Mouse (Mus musculus) neural tube, embryonic 10.5 days (tissue): ENCODE data around the gene Igfbp6.
A peak's percentile ranks its signal among the peaks of the same experiment; 100 is the strongest.
"Not testable (repeated sequence)": the region's sequence is repeated elsewhere in the genome, so short reads cannot be mapped to it uniquely, and the experiment has no call there.

Experiments
- DNase-seq: peaks from one replicate; pipeline ENCODE4 v3.0.0-alpha.2; 2017; ENCODE audit warnings: low spot score; ENCODE audit errors: extremely low spot score

Gene Igfbp6

DNA sequence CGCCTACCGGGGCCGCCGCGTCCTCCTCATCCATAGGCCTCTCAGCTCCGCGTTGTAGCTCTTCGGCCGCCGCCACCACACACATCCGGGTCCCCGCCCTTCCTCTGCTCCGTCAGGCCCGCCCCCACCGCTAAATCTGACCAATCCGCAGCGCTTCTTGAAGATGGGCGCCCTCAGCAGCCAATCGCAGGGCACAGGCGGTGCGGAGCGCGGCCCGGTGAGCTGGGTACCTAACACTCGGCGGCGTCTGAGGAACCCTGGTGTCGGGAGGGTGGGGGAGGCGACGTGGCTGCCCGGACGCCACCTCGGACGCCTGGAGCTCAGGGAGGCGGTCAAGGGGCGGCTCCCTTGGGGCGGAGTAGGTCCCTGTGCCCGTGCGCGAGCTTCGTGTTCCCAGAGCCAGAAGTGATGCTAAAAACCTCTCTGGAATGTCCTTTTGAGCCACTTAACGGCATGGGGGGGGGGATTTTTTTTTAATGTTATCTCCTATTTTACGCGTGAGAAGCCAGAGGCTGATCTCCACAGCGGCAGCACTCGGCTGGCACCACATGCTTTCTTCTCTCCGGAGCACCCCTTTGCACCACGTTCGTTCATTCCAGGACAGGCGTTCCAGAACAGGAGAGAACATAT, 7.9 kb upstream of the Igfbp6 start, which contains the start of gene Spryd3:
Gene Spryd3, minus strand, starts transcription at position 106 of the 630 bp plus-strand sequence.
- peak; percentile 98 for DNase-seq

DNA sequence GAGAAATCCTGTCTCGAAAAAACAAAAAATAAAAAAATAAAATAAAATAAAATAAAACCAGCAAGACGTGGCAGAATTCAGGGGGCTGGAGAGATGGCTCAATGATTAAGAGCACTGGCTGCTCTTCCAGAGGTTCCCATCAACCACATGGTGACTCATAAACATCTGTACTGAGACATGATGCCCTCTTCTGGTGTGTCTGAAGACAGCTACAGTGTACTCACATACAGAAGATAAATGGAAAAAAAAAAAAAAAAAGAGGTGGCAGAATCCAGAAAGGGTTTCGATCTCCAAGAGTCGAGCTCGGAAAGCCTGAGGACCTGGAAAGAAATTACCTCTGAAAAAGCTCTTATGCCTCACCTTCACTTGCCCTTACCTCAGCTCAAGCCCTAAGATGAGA, 3.0 kb upstream of the Igfbp6 start:
- DNase-seq = no peak

DNA sequence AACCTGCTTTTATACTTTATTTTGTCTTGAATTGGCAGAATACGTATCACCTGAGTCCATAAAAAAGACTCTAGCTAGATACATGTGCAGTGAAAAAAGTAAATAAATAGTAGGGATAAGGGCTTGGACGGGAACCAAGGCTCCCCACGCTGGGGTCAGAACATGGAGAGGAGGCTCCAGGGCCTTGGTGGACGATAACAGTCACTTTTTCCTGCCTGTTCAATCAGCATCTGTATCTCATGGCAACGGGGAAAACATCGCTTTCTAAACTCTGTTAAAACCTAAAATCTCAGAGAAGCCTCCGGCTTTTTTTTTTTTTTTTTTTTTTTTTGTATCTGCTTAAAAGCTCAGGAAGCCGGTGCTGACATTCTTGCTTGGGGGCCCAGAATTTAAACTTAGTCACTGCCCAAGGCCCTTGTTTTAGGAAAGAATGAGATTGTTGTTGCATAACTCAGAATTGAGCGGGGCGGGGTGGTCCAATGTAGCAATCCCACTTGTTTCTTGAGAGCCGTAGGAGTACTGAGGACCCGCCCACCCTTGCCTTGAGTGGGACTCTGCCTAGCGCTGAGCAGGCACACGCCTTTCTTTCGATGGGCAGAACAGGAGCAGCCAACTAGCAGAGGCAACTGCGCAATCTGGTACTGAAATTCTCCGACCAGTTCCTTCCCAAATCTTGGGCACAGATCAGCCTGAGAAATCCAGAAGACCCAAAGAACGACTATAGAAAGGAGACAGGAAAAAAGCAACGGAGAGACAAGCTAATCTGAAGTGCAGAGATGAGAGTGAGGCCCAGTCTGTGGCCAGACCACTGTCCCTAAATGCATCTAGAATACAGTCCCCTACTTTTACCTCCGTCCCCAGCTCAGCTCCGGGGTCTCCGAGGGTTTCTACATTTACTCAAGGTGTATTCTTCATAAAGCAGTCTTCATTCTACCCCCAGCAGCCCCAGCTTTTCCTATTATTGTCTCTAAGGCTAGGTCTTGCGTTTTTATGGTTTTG, 949 bp upstream of the Igfbp6 start:
- DNase-seq = no peak

DNA sequence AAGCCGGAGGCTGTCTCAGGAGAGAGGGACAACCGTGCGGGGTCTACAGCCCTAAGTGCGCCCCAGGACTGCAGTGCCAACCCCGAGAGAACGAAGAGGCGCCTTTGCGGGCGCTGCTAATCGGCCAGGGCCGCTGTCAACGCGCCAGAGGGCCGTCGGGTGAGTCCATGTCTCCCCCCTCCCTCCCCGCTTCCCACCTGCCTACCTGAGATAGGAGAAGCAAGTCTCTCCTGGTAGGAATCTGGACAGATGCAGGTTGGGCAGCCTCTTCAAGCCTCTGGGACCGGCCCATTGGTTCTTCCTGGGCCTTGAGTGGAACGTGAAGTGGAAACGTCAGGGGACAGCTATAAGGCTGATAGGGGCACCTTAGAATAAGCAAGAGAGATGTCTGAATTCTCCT, 564 bp downstream of the Igfbp6 start:
- no peak for DNase-seq

DNA sequence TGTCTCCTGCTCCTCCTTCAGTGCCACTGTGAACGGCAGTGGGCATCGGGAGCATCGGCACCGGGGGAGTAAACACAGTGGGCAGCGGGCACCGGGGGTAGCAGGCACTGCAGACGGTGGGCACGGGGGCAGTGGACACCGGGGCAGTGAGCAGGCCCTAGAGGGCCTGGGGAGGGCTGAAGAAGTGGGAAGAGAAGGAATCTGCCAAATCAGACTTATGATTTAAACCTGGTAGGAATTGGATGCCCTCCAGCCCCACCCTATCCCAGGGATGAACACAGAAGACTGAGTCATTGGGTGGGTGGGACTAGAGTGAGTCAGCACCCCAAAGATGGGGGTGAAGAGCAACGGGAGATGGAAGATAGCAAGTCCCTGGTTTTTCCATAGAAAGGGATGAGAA, 1.2 kb downstream of the Igfbp6 start:
- no peak for DNase-seq

DNA sequence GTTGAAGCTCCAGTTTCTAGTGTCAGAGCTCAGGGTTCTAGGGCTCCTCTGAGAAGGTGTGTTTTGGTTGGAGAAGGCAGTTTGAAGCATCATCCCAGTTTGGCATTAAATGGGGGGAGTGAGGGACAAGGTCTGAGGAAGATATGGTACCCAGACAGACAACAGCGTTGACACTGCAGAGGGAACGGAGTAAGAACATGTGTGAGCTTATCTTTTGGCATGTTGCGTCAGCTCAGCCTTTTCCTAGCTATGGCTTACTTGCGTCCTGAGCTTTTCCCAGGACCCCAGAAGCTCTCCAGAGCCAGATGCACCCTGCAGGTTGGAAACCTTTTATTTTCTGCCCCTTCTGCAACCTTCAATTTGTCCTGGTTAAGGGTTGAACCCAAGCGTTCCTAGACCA, 1.9 kb downstream of the Igfbp6 start:
- DNase-seq = no peak

DNA sequence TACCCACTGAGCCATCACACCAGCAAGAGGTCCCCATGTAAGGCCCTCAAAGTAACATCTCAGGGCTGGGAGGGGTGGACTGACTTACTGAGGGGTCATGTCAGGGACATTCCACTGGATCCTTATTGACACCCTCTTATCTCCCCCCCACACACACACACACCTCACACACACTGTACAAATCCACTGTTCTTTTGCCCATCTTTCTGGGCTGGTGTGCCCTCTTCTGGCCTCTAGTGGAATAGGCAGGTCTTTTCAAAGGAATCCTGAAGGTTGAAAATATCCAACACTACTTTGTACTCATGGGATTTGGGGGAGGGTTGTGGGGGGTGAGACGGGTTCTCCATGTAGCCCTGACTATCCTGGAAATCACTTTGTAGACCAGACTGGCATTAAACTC, 2.7 kb downstream of the Igfbp6 start:
- DNase-seq = peak; percentile 40

DNA sequence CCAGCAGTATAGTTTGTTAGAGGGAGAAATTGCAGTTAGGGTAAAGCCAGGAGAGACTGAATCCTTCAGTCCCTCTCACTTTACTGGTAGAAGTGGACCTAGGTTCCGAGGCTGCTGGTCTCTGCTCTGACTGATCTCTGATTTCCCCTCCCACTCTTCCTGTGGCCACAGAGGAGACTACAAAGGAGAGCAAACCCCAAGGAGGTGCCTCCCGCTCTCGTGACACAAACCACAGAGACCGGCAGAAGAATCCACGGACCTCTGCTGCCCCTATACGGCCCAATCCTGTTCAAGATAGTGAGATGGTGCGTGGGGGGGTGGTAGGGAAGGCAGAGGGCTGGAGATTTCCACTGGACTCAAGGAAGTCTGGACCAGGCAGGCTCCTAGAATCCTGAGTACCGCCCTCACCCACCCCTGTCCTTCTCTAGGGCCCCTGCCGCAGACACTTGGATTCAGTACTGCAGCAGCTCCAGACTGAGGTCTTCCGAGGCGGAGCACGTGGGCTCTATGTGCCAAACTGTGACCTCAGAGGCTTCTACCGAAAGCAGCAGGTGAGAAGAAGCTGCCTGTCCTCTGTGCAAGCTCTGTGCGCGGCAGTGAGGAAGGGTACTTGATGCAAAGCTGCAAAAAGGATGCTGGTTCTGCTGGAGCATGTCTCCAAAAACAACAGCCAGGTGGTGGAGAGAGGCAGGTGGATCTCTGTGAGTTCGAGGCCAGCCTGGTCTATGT, 3.7 kb downstream of the Igfbp6 start:
- DNase-seq = no peak

DNA sequence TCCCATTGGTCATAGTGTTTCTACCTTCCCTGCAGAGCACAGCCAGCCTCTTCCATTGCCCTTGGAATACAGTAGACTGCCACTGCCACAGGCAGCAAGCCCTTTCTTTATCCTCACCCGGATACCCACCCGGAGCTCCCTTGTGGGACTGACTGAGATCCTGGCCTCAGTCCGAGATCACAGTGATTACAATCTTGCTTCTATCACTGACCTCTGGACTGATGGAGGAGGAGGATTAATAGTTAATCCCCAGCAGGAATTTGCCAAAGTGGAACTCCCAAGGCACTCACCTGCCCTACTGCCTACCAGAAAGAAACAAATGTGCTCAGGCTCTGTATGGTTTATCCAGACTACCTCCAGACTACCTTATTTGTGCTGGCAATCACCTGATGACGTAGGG, 5.4 kb downstream of the Igfbp6 start:
- DNase-seq = no peak

DNA sequence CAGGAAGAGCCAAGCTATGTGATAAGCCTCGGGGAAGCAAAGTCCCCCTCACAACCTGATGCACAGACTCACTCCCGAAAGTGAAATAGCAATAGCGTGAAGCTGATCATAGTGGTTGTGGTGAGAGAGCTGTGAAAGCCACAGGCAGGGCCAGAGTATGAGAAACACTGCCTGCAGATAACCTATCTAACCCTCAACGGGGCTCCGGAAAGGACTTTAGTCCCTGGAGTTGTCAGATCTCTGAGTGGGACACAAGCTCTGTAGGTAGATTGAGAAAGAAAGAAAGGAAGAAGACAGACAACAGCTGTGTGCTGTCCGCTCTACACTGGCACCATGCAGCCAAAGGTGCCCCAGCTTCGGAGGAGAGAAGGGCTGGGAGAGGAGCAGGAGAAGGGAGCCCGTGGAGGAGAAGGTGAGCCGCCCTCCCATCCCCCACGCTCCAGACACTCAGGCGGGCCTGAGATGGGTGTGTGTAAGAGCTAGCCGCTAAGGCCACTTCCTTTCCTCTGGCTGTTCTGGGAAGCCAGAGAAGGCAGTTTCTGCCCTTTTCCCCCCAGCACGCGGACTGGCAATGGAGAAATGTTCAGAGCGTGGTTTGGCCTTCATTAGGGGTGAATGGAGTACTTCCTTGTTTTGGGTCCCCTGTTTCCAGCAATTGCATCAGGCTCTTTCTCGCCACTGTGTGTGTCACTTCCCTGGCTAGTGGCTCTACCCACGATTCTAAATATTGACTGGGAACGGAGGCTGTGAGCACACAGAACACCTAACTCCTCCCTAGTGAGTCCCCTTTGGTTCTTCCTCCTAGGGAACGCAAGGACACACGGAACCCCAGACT, 6.4 kb downstream of the Igfbp6 start, which contains the start of gene Soat2:
Gene Soat2, plus strand, starts transcription at position 226 of the 835 bp plus-strand sequence.
- no peak for DNase-seq

DNA sequence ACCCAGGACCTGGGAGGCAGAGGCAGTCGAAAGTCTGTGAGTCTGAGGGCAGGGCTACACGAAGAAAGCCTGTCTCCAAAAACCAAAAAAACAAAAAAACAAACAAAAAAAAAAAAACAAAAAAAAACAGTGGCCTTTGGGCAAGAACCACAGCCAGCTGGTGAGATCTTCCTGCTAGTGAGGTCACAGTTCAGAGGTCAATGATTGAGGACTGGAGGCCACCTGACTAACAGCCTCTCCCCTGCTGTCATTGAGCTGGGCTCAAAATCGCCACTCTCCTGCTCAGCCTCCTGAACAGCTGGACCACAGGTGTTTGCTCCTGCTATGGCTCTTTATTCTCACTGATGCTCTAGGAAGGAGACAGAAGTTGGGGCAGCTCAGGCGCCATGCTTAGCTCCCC, 8.5 kb downstream of the Igfbp6 start:
- DNase-seq = peak; percentile 49

DNA sequence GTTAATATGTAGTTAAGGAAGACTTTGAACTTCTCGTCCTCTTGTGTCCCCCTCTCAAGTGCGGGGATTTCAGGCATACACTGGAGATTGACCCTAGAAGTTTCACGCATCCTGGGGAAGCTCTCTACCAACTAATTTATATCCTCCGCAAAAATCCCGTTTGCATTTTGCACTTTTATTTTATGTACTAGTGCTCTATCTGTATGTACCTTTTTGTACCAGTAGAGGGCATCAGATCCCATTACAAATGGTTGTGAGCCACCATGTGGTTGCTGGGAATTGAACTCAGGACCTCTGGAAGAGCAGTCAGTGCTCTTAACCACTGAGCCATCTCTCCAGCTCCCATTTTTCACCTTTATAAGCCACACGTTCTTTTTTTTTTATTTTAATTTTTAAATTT, 10.8 kb downstream of the Igfbp6 start:
- DNase-seq = not testable (repeated sequence)

DNA sequence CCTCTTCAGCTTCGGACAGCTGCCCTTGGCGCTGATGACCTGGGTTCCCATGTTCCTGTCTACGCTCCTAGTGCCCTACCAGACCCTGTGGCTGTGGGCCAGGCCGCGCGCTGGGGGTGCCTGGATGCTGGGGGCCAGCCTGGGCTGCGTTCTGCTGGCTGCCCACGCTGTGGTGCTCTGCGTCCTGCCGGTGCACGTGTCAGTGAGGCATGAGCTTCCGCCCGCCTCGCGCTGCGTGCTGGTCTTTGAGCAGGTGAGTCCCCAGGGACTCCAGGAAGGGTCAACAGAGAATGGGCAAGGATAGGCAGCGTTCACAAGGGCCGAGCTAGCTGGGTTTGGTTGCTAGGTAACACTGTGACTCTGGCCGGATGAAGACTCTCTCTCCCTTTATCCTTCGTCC, 12.7 kb downstream of the Igfbp6 start:
- peak; percentile 42 for DNase-seq

DNA sequence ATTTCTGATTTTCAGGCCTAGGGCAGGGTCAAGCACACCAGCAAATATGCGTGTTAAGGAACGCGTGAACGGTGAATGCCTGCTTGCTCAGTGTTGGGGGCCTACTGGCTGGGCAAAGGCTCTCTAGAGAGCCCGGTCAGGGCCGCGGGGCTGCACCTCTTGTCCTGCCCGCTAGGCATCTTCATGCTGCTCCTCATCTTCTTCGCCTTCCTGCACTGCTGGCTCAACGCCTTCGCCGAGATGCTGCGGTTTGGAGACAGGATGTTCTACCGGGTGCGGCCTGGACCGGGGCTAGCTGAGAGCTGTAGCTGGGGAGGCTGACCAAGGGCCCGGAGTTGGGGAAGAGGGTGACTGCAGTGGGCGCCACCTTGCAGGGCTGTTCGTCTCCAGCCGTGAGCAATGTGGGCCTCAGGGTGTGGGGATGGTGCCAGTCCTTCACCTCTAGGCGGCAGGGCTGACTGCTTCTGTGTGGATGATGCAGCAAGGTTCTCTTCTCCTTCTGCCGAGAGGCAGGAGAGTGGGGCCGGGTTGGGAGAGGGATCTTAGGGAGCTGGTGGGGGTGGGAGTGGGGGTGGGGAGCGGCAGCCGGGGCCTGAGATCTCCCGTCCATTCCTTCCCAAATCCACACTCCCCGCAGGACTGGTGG, 16.4 kb downstream of the Igfbp6 start:
- no peak for DNase-seq

DNA sequence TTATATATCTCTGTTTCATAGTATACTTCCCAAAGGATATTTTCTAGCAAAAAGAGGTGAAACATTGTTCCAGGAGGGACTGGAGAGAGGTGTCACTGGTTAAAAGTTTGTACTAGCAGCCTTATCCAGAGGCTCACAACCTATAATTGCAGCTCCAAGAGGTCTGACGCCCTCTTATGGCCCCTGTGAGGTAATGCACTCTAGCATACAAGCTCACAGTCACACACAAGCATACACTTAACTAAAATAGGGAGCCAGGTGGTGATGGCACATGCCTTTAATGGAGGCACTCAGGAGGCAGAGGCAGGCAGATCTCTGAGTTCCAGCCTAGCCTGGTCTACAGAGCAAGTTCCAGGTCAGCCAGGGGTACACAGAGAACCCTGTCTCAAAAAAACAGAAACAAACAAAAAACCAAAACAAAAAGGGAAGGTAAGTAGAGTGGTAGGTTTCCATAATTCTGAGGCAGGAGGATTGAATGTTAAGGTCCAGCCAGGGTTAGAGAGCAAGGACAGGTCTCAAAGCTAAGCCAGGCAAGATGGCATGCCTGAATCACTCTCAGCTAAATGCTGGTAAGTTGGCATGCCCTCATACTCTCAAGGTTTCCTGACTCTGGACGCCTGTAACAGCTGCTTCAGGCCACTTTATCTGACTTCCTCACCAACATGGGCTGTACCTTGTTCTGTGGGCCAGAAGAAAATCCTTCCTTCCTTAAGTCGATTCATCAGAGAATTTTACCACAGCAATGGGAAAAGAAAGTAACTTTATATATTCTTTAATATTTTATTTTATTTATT, 19.9 kb downstream of the Igfbp6 start:
- no peak for DNase-seq

DNA sequence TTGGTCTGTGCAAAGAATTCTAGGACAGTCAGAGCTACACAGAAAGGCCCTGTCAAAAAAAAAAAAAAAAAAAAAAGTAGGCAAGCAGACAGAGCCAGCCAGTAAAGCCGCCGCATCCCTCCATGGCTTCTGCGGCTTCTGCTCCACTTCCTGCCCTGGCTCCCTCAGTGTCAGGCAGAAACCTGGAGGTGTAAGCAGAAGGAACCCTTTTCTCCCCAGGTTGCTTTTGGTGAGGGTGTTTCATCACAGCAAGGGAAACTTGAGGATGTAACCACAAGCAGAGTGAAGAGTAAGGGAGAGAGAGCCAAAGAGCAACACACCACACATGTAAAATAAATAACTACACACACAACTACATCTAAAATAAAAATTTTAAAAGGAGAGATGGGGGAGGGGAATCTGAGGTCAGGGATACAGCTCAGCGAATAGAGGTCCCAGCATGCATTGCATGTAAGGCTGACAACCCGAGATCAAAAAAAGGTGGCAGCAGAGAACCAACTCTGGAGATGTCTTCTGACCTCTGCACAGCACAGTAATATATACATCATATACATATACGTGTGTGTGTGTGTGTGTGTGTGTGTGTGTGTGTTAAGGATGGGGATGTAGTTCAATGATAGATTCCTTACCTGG, 21.4 kb downstream of the Igfbp6 start:
- no peak for DNase-seq

DNA sequence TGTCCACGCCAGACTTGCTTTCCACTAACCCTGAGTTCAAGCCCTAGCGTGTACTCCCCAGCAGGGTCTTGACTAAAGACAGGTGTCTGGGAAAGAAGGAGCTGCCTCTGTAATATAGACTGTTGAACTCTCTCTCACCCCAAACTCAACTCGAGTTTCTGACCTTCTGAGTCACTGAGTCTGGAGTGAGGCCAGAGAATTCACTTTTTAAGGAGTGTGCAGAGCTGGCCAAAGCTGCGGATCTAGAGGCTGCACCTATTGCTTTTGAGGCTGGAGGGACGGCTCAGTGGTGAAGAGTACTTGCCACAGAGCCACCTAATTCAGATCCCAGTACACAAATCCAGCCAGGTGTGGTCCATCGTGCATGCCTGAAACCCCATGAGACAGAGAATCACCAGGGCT, 23.5 kb downstream of the Igfbp6 start:
- DNase-seq = no peak

DNA sequence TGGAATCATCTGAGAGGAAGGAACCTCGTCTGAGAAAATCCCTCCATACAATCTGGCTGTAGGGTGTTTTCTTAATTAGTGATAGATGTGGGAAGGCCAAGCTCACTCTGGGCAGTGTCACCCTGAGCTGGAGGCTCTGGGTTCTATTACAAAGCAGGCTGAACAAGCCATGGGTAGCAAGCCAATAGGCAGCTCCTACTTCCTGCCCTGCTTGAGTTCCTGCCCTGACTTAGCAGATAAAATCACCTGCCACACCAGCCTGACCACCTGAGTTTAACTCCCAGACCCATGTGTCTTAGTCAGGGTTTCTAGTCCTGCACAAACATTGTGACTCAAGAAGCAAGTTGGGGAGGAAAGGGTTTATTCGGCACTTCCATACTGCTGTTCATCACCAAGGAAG, 24.9 kb downstream of the Igfbp6 start:
- DNase-seq = no peak

DNA sequence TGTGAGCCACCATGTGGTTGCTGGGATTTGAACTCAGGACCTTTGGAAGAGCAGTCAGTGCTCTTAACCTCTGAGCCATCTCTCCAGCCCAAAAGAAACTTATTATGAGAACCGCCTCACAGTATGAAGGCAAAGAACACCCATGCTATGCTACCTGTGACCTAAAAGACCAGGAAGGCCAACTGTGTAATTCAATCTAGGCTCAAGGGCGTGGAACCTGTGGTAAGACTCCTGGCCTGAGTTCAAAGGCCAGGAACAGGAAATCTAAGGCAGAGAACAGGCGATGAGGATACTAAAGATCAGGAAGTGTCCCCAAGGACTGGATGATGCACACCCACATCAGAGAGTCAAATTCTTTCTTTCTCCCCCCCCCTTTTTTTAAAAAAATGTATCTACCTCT, 29.4 kb downstream of the Igfbp6 start:
- DNase-seq = no peak
